Mouse (Mus musculus) hindbrain, embryonic 13.5 days (tissue): Measurements from ENCODE around the gene Plekha4. TPM values are rescaled to one million over a fixed set of nuclear protein-coding genes. Genes with fewer than 3 reads are reported as not detected.

ENCODE experiments used
- ATAC-seq: fragments of 200-750 bp; cut with Nextera tagmentation; 2 replicates; pipeline ENCODE4 v1.8.0; 2017; ENCODE audit warnings: moderate TSS enrichment; ENCODE audit not compliant: low FRiP score
- H3K27ac ChIP-seq: fragments of 300-500 bp; sonication (generic); 2 replicates; pipeline ENCODE4 v1.5.1; 2015; ENCODE audit warnings: inconsistent platforms, mild to moderate bottlenecking, moderate library complexity
- H3K27me3 ChIP-seq: fragments of 300-500 bp; sonication (generic); 2 replicates; pipeline ENCODE4 v1.6.1; 2015; ENCODE audit warnings: mild to moderate bottlenecking, inconsistent platforms
- H3K36me3 ChIP-seq: fragments of 300-500 bp; sonication (generic); 2 replicates; pipeline ENCODE4 v1.6.1; 2015; ENCODE audit warnings: mild to moderate bottlenecking, inconsistent platforms
- H3K4me1 ChIP-seq: fragments of 300-500 bp; sonication (generic); replicated peaks from 2 replicates; pipeline ENCODE4 v1.6.1; 2015; ENCODE audit warnings: inconsistent platforms
- H3K4me2 ChIP-seq: fragments of 300-500 bp; sonication (generic); 2 replicates; pipeline ENCODE4 v1.6.1; 2015; ENCODE audit warnings: inconsistent platforms, mild to moderate bottlenecking, moderate library complexity
- H3K4me3 ChIP-seq: fragments of 300-500 bp; sonication (generic); 2 replicates; pipeline ENCODE4 v1.5.1; 2015; ENCODE audit warnings: mild to moderate bottlenecking, inconsistent platforms
- H3K9ac ChIP-seq: fragments of 300-500 bp; sonication (generic); 2 replicates; pipeline ENCODE4 v1.6.1; 2015; ENCODE audit warnings: mild to moderate bottlenecking, inconsistent platforms
- H3K9me3 ChIP-seq: fragments of 300-500 bp; sonication (generic); 2 replicates; pipeline ENCODE4 v1.6.1; 2016; ENCODE audit warnings: inconsistent platforms
- WGBS: fragments of 180-500 bp; shearing (Covaris S2); methylation state at CpG from one replicate; pipeline ENCODE4 v1.1.7; 2015; 5-methylcytosine and 5-hydroxymethylcytosine counted together
- polyA plus RNA-seq: library from polyadenylated mRNA; unstranded; fragments of >200 nt; fragmentation: Nextera tagmentation; extraction: Ambion mirVana; gene quantifications from 2 replicates; pipeline ENCODE4 v1.2.1, GENCODE M21; 2015

The Plekha4 gene
- polyA plus RNA-seq, 1 experiment from 2014 or later: 4.3 TPM

DNA sequence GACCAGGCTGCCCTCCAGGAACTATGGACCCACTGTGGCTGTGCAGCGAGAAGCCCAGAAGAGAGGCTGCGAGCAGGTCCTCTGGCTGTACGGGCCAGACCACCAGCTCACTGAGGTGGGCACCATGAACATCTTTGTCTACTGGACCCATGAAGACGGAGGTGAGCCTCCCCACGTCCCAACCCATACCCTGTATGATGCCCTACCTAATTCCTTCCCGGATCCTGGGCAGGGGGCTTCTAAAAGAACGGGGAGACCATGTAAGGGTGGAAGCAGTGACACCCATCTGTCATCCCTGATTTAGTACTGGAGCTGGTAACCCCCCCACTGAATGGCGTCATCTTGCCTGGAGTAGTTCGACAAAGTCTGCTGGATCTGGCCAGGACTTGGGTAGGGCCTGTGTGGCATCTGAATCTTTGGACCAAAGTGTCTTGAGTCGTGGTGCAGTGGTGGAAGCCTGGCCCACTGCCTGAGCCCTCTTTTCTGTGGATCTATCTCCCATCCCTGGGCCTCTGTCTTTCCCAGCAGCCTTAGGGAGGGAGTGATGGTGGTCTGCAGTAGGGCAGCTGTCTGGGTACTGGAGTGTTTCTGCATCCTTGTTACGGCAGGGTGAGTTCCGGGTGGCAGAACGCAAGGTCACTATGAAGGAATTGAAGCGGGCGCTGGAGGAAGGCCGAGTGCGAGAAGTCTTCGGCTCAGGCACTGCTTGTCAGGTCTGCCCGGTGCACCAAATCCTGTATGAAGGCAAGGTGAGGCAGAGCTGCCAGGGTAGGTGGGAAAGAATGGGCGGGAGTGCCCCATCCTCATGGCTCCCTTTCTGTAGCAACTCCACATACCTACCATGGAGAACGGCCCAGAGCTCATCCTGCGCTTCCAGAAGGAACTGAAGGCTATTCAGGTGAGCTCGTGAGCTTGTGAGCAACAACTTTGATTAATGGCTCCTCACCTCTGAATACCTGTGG, 61.8 kb downstream of the Plekha4 start:
- Histone ChIP-seq H3K4me3 (no peak overlapping the region), H3K27me3 (no peaks in the 10 kb centered on the region), H3K27ac (no peak overlapping the region), H3K36me3 (peaks cover 22% of the 10 kb centered on the region), H3K4me1 (peaks cover 4% of the 10 kb centered on the region), H3K4me2 (no peak overlapping the region), H3K9ac (0 out of 2 replicates have a peak overlapping the region, but pooled peaks have one; percentile 24), H3K9me3 (no peaks in the 10 kb centered on the region)
- WGBS: 96% methylated on average over 23 of the region's 23 CpGs
- ATAC-seq: no peak

DNA sequence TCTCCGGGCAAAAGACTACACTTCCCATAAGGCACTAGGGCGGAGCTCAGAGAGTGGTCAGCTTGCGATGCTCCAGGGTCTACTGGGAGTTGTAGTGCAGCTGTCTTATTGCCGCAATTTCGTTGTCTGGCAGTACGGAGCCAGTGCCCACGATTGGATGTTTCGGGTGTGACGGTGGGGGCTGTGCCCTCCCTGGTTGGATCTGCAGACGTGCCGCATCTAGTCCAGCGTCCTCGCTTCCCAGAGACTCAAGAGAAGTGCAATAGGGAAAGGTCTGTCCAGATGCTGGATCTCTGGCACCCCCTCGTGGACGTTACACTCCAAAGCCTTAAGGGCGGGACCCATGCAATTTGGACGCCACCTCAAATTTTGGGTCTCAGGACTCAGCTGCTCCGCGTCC, 63.0 kb downstream of the Plekha4 start:
- Histone ChIP-seq H3K36me3 (peaks cover 19% of the 10 kb centered on the region), H3K27me3 (no peaks in the 10 kb centered on the region), H3K4me1 (peaks cover 4% of the 10 kb centered on the region), H3K9me3 (no peaks in the 10 kb centered on the region), H3K9ac (peak overlapping the region; percentile 66; the same call in 1 of the 2 replicates), H3K4me3 (peak overlapping the region; percentile 38), H3K27ac (peak overlapping the region; percentile 79), H3K4me2 (peak overlapping the region; percentile 60)
- ATAC-seq: peak; percentile 98
- 5% methylated on average over 19 of the region's 19 CpGs for WGBS

DNA sequence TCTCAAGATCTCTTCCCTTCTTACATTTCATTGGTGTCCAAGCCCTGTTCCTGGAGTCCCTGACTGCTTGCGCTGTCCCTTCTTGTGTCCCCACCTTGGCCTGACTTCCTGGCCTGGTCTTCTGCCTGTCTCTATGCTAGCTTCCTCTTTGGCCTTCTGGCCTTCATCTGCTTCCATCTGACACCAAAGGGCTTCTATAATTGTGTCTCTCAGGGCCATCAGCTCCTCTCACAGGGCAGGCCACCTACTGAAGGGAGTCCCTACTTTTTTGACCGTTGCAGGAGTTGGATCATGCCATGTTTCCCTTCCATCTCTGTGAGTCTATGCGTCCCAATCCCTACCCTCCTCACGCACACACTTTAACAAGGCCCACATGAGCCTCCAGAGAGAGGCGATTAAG, 63.8 kb downstream of the Plekha4 start:
- no peak overlapping the region for H3K4me2 ChIP-seq
- no peaks in the 10 kb centered on the region for H3K9me3 ChIP-seq
- no peaks in the 10 kb centered on the region for H3K27me3 ChIP-seq
- 0 out of 2 replicates have a peak overlapping the region, but pooled peaks have one; percentile 58 for H3K27ac ChIP-seq
- 95% methylated on average over 5 of the region's 5 CpGs for WGBS
- peaks cover 14% of the 10 kb centered on the region for H3K36me3 ChIP-seq
- peaks cover 4% of the 10 kb centered on the region for H3K4me1 ChIP-seq
- no peak overlapping the region for H3K4me3 ChIP-seq
- ATAC-seq: no peak
- no peak overlapping the region for H3K9ac ChIP-seq

DNA sequence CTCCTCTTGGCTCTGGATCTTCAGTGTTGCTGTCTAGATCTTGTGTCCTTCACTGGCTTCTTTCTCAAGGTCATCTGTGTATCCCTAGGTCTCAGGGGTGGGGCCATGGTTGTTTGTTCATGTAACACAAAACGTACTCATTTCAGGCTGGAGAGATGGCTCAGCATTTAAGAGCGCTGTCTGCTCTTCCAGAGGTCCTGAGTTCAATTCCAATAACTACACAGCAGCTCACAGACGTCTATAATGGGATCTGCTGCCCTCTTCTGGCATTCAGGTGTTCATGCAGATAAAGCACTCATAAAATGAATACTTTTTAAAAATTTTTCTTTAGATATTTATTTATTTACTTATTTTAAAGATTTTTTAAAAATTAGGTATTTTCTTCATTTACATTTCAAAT, 64.7 kb downstream of the Plekha4 start:
- 69% methylated on average over 3 of the region's 3 CpGs for whole genome bisulfite sequencing
- Histone ChIP-seq H3K4me2 (no peak overlapping the region), H3K36me3 (peaks cover 4% of the 10 kb centered on the region), H3K9me3 (no peaks in the 10 kb centered on the region), H3K4me1 (peaks cover 4% of the 10 kb centered on the region), H3K9ac (no peak overlapping the region), H3K27ac (no peak overlapping the region), H3K4me3 (no peak overlapping the region), H3K27me3 (no peaks in the 10 kb centered on the region)
- ATAC-seq: no peak

DNA sequence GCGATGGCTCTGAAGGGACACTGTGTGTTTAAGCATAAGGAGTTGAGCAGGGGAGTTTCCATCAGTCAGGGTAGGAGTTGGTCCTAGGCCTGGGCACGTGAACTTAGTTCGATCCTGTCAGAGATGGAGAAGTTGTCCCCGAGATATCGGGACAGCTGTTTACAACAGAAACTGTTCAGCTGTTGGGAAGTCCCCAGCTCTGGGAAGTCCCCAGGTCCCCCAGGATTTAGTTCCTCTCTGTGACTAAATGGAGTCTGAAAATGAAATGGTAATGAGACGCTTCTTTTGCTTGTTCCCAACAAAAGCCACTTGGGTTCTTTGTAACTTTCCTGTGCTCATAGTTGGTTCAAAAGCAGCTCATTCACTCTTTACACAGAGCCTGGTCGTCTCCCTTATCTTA, 65.8 kb downstream of the Plekha4 start:
- Histone ChIP-seq H3K27me3 (no peaks in the 10 kb centered on the region), H3K36me3 (no peaks in the 10 kb centered on the region; the same call in 1 of the 2 replicates), H3K27ac (no peak overlapping the region), H3K4me3 (no peak overlapping the region), H3K9me3 (no peaks in the 10 kb centered on the region), H3K4me1 (peaks cover 4% of the 10 kb centered on the region), H3K9ac (no peak overlapping the region), H3K4me2 (no peak overlapping the region)
- ATAC-seq: no peak
- WGBS: 73% methylated on average over 7 of the region's 7 CpGs

DNA sequence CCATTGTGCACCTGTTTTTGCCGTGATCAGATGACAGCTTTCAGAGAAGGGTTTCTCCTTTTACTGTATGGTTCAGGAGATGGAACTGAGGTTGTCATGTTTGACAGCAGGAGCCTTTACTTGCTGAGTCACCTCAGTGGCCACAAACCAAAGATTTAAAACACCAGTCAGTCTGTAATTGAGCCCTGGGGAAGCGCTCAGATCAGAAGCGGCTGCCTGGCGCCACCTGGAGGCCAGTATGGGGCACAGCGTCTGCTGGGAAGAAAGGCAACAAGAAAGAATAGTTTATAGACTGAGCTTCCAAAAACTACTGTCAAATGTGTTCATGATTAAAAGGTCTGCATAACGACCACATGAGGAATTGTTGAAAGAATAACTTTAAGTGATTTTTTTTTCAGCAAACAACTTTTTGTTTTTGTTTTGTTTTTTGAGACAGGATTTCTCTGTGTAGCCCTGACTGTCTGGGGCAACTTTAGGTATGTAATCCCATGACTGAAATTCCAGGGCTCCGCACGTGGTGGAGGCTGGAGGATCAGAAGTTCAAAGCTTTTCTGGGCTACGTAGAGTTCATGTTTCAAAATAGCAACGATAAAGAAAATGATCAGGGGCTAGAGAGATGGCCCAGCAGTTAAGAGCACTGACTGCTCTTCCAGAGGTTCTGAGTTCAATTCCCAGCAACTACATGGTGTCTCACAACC, 67.1 kb downstream of the Plekha4 start:
- no peak for ATAC-seq
- Histone ChIP-seq H3K9ac (no peak overlapping the region), H3K27me3 (no peaks in the 10 kb centered on the region), H3K36me3 (no peaks in the 10 kb centered on the region), H3K9me3 (no peaks in the 10 kb centered on the region), H3K27ac (no peak overlapping the region), H3K4me1 (peaks cover 4% of the 10 kb centered on the region), H3K4me3 (no peak overlapping the region), H3K4me2 (no peak overlapping the region)
- WGBS: 25% methylated on average over 10 of the region's 10 CpGs

DNA sequence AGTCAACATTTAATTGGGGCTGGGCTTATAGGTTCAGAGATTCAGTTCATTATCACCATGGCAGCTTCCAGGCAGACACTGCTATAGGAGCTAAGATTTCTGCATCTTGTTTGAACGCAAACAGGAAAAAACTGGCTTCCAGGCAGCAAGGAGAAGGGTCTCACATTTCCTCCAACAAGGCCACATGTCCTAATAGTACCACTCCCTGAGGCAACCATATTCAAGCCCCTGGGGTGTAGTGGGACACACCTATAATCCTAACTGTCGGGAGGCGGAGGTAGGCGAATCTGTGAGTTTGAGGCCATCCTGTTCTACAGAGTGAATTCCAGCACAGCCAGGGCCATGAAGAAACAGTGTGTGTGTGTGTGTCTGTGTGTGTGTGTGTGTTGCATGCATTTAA, 69.0 kb downstream of the Plekha4 start:
- Histone ChIP-seq H3K27ac (no peak overlapping the region), H3K27me3 (no peaks in the 10 kb centered on the region), H3K9me3 (no peaks in the 10 kb centered on the region), H3K4me1 (0 out of 2 replicates have a peak, but pooled peaks cover 3% of the 10 kb centered on the region), H3K9ac (no peak overlapping the region), H3K4me2 (no peak overlapping the region), H3K4me3 (no peak overlapping the region), H3K36me3 (no peaks in the 10 kb centered on the region)
- 83% methylated on average over 4 of the region's 4 CpGs for WGBS
- ATAC-seq: no peak

DNA sequence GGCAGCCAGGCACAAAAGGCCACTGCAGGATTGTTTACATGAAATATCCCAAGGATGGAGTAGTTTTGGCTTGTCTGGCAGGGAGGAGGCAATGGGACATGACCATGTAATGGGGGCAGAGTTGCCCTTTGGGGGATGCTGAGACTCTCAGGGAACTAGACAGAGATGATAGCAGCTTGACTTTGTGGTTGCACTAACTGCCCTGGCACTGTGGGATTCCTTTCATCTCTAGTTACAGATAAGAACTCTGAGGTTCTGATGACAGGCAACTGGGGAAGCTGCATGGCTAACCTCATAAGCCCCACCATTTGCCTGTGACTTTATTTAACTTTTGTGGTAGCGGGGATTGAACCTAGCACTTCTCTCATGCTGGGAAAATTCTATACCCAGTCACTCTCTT, 70.0 kb downstream of the Plekha4 start:
- Histone ChIP-seq H3K27ac (no peak overlapping the region), H3K4me2 (no peak overlapping the region), H3K27me3 (no peaks in the 10 kb centered on the region), H3K9me3 (no peaks in the 10 kb centered on the region), H3K36me3 (no peaks in the 10 kb centered on the region), H3K4me3 (no peak overlapping the region), H3K4me1 (0 out of 2 replicates have a peak, but pooled peaks cover 3% of the 10 kb centered on the region), H3K9ac (no peak overlapping the region)
- WGBS: 71% methylated on average over 1 of the region's 1 CpGs
- ATAC-seq: no peak

DNA sequence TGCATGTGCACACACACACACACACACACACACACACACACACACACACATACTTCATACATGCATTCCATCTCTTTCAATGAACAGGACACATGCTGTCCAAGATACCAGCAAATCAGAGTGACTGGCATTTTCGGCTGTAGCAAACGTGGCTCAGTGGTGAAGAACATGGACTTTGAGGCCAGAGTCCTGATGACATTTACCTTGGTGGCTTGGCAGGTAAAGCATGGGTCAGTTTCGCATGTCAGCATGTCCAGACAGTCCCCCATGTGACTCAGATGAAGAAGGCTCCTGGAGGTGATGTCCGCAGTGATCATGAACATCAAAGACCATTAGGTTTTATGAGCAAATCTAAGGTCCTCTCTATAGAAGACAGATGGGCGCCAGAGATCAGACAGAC, 70.9 kb downstream of the Plekha4 start:
- no peak overlapping the region for H3K4me3 ChIP-seq
- 86% methylated on average over 5 of the region's 5 CpGs for WGBS
- no peaks in the 10 kb centered on the region for H3K27me3 ChIP-seq
- H3K4me2 ChIP-seq: no peak overlapping the region
- H3K27ac ChIP-seq: no peak overlapping the region
- H3K36me3 ChIP-seq: no peaks in the 10 kb centered on the region
- 0 out of 2 replicates have a peak, but pooled peaks cover 3% of the 10 kb centered on the region for H3K4me1 ChIP-seq
- ATAC-seq: no peak
- no peaks in the 10 kb centered on the region for H3K9me3 ChIP-seq
- no peak overlapping the region for H3K9ac ChIP-seq

DNA sequence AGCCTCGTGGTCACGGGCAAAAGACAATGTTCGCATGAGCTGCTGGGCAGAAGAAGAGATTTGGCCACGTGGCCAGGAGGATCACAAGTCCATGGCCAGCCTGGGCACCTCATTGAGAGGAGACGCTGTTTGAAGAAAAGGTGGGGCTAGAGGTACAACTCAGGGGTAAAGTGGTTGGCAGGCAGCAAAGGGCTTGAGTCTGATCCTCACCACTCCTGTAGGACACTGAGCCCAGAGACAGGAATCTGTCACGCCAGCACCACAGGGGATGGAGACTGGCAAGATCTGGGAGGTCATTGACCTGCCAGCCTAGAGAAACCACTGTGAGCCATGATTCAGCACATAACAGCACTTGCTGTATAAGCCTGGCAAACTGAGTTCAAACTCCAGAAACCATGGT, 71.4 kb downstream of the Plekha4 start:
- H3K27ac ChIP-seq: no peak overlapping the region
- H3K36me3 ChIP-seq: no peaks in the 10 kb centered on the region
- no peak overlapping the region for H3K4me2 ChIP-seq
- WGBS: 92% methylated on average over 6 of the region's 6 CpGs
- ATAC-seq: no peak
- no peak overlapping the region for H3K9ac ChIP-seq
- no peaks in the 10 kb centered on the region for H3K9me3 ChIP-seq
- 0 out of 2 replicates have a peak, but pooled peaks cover 3% of the 10 kb centered on the region for H3K4me1 ChIP-seq
- no peak overlapping the region for H3K4me3 ChIP-seq
- no peaks in the 10 kb centered on the region for H3K27me3 ChIP-seq

DNA sequence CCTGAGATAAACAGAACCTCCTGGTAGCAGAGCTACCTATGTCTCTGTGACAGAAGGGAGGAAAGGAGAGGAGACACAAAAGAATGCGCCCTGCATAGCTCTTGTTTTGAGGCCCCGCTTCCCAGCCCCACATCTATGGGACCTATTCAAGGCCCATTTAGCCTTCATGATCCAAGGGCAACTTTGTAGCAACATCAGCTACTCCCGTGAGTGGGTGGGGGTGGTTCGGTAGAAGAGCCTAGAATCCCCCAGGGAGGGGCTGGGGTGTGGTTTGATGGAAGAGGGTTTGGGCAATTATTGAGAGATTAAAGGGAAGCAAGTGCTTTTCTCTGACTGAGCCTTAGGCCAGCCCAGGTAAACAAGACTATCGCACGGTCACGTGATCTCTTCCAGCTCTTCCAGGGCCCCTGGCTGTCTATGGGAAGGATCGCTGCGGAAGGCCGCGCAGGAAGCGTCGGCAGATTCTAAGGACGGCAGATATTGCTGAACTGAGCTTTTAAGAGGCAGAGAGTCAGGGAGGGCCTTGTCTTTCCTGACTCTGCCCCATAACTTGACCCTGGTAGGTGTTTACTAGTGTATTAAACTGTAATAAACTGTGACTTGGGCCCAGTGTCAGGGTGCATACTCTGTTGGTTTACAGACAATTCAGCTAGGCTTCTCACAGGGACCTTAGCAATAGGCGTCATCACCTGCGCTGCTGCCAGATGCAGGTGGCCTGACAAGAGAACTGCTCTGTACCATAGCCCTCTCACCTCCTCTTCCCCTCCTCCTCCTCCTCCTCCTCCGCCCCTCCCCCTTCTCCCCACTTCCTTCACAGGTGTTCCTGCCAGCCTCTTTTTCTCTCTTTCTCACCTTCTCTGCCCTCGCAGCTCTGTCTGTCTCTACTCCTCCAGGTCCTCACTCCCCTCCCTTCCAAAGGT, 73.1 kb downstream of the Plekha4 start:
- no peaks in the 10 kb centered on the region for H3K36me3 ChIP-seq

More for the DNA sequence above, 73.1 kb downstream of the Plekha4 start:
- no peaks in the 10 kb centered on the region for H3K9me3 ChIP-seq
- ATAC-seq: no peak
- H3K4me2 ChIP-seq: no peak overlapping the region
- WGBS: 58% methylated on average over 18 of the region's 18 CpGs
- H3K4me3 ChIP-seq: no peak overlapping the region
- H3K27ac ChIP-seq: no peak overlapping the region
- no peaks in the 10 kb centered on the region for H3K27me3 ChIP-seq
- 0 out of 2 replicates have a peak, but pooled peaks cover 3% of the 10 kb centered on the region for H3K4me1 ChIP-seq
- no peak overlapping the region for H3K9ac ChIP-seq
